Mouse (Mus musculus) forebrain, embryonic 14.5 days (tissue): ENCODE data around the gene Rtl5. TPM values are rescaled to one million over a fixed set of nuclear protein-coding genes. Genes with fewer than 3 reads are reported as not detected.
"Not testable (repeated sequence)": the region's sequence is repeated elsewhere in the genome, so short reads cannot be mapped to it uniquely, and the experiment has no call there.

Source experiments
- ATAC-seq: fragments of 200-750 bp; cut with Nextera tagmentation; 2 replicates; pipeline ENCODE4 v1.8.0; 2017; ENCODE audit warnings: mild to moderate bottlenecking, moderate library complexity
- DNase-seq: peaks from one replicate; pipeline ENCODE4 v3.0.0-alpha.2; 2015; ENCODE audit warnings: low spot score
- H3K27ac ChIP-seq: fragments of 300-500 bp; sonication (generic); 2 replicates; pipeline ENCODE4 v1.5.1; 2014; ENCODE audit warnings: low read depth, mild to moderate bottlenecking, control low read depth, low read length, moderate library complexity
- H3K27me3 ChIP-seq: fragments of 300-500 bp; sonication (generic); replicated peaks from 2 replicates; pipeline ENCODE4 v1.6.1; 2014; ENCODE audit warnings: low read length, control low read depth, mixed read lengths; ENCODE audit not compliant: control insufficient read depth, insufficient read depth
- H3K36me3 ChIP-seq: fragments of 300-500 bp; sonication (generic); 2 replicates; pipeline ENCODE4 v1.6.1; 2014; ENCODE audit warnings: low read length, control low read depth; ENCODE audit not compliant: control insufficient read depth, insufficient read depth
- H3K4me1 ChIP-seq: fragments of 300-500 bp; sonication (generic); 2 replicates; pipeline ENCODE4 v1.6.1; 2014; ENCODE audit warnings: antibody characterized with exemption, low read length, control low read depth; ENCODE audit not compliant: control insufficient read depth, insufficient read depth
- H3K4me2 ChIP-seq: fragments of 300-500 bp; sonication (generic); 2 replicates; pipeline ENCODE4 v1.6.1; 2014; ENCODE audit warnings: mild to moderate bottlenecking, control low read depth, low read length
- H3K4me3 ChIP-seq: fragments of 300-500 bp; sonication (generic); 2 replicates; pipeline ENCODE4 v1.5.1; 2014; ENCODE audit warnings: low read depth, low read length, control low read depth
- H3K9ac ChIP-seq: fragments of 300-500 bp; sonication (generic); 2 replicates; pipeline ENCODE4 v1.6.1; 2014; ENCODE audit warnings: mild to moderate bottlenecking, low read length, control low read depth, moderate library complexity
- H3K9me3 ChIP-seq: fragments of 300-500 bp; sonication (generic); replicated peaks from 2 replicates; pipeline ENCODE4 v1.6.1; 2016; ENCODE audit warnings: low read length, control low read depth, mixed read lengths; ENCODE audit not compliant: control insufficient read depth
- WGBS: fragments of 180-500 bp; shearing (Covaris S2); extraction: QIAGEN DNeasy Blood & Tissue Kit; methylation state at CpG from one replicate; pipeline ENCODE4 v1.1.7; 2014; 5-methylcytosine and 5-hydroxymethylcytosine counted together
- polyA plus RNA-seq: library from polyadenylated mRNA; unstranded; fragments of >200 nt; fragmentation: Nextera tagmentation; extraction: Ambion mirVana; gene quantifications from 2 replicates; pipeline ENCODE4 v1.2.1, GENCODE M21; 2014

Gene Rtl5
- polyA plus RNA-seq: 9.6 and 11.0 TPM in 2 replicates

GRCm38 (mm10) chrX:102070591-102071471 lies at the start of gene Rtl5:
Gene Rtl5, minus strand, starts transcription at chrX:102071304.
- peak within 1 kb of the TSS; percentile 58 for H3K4me2 ChIP-seq
- peak; percentile 95 for DNase-seq
- no peaks in the 10 kb centered on the region for H3K27me3 ChIP-seq
- H3K9me3 ChIP-seq: no peaks in the 10 kb centered on the region
- WGBS: 27% methylated on average over 61 of the region's 61 CpGs
- H3K9ac ChIP-seq: peak within 1 kb of the TSS; percentile 72
- ATAC-seq: peak; percentile 96
- H3K36me3 ChIP-seq: peaks cover 4% of the 10 kb centered on the region; the same call in 1 of the 2 replicates
- H3K4me1 ChIP-seq: peaks cover 5% of the 10 kb centered on the region; the same call in 1 of the 2 replicates
- H3K4me3 ChIP-seq: peak within 1 kb of the TSS; percentile 52
- H3K27ac ChIP-seq: peak within 1 kb of the TSS; percentile 77

GRCm38 (mm10) chrX:102119042-102119864 lies 48.1 kb upstream of the Rtl5 start, which contains the start of gene Pin4:
Gene Pin4, plus strand, starts transcription at chrX:102119447.
- H3K27ac ChIP-seq: peak within 1 kb of the TSS; percentile 74
- H3K36me3 ChIP-seq: peaks cover 11% of the 10 kb centered on the region; the same call in 1 of the 2 replicates
- ATAC-seq: peak; percentile 97
- peak within 1 kb of the TSS; percentile 57 for H3K4me2 ChIP-seq
- 25% methylated on average over 30 of the region's 30 CpGs for WGBS
- H3K4me1 ChIP-seq: no peaks in the 10 kb centered on the region
- peak; percentile 98 for DNase-seq
- H3K27me3 ChIP-seq: no peaks in the 10 kb centered on the region
- H3K9ac ChIP-seq: peak within 1 kb of the TSS; percentile 61
- H3K9me3 ChIP-seq: no peaks in the 10 kb centered on the region
- H3K4me3 ChIP-seq: peak within 1 kb of the TSS; percentile 54

GRCm38 (mm10) chrX:102115676-102116075 lies 44.6 kb upstream of the Rtl5 start:
- ATAC-seq: no peak
- Histone ChIP-seq H3K4me2 (no peak overlapping the region), H3K4me1 (no peaks in the 10 kb centered on the region), H3K27ac (peak overlapping the region; percentile 70), H3K36me3 (no peaks in the 10 kb centered on the region), H3K4me3 (no peak overlapping the region), H3K9me3 (no peaks in the 10 kb centered on the region), H3K27me3 (no peaks in the 10 kb centered on the region), H3K9ac (no peak overlapping the region)
- peak; percentile 52 for DNase-seq
- 52% methylated on average over 4 of the region's 4 CpGs for WGBS

- ATAC-seq, H3K36me3 ChIP-seq, H3K9me3 ChIP-seq, H3K9ac ChIP-seq, H3K4me2 ChIP-seq, H3K4me3 ChIP-seq, H3K4me1 ChIP-seq, H3K27me3 ChIP-seq, DNase-seq, H3K27ac ChIP-seq: not testable (repeated sequence)
- WGBS: 86% methylated on average over 5 of the region's 5 CpGs
These were observed 38.2 kb upstream of the Rtl5 start for GRCm38 (mm10) chrX:102109349-102109748.

- H3K27ac ChIP-seq, H3K4me2 ChIP-seq, H3K36me3 ChIP-seq, ATAC-seq, H3K4me3 ChIP-seq, H3K9ac ChIP-seq, H3K9me3 ChIP-seq, H3K4me1 ChIP-seq, H3K27me3 ChIP-seq, DNase-seq: not testable (repeated sequence)
- 64% methylated on average over 2 of the region's 2 CpGs for WGBS
These were observed 32.7 kb upstream of the Rtl5 start for GRCm38 (mm10) chrX:102103830-102104229.

- no peak overlapping the region for H3K4me2 ChIP-seq
- 63% methylated on average over 7 of the region's 7 CpGs for whole genome bisulfite sequencing
- no peak overlapping the region for H3K9ac ChIP-seq
- H3K27ac ChIP-seq: no peak overlapping the region
- no peaks in the 10 kb centered on the region for H3K36me3 ChIP-seq
- ATAC-seq (no peak), DNase-seq (no peak)
- no peaks in the 10 kb centered on the region for H3K4me1 ChIP-seq
- no peak overlapping the region for H3K4me3 ChIP-seq
- H3K27me3 ChIP-seq: no peaks in the 10 kb centered on the region
- H3K9me3 ChIP-seq: no peaks in the 10 kb centered on the region
These were observed 30.8 kb upstream of the Rtl5 start for GRCm38 (mm10) chrX:102101886-102102285.

- Histone ChIP-seq H3K27ac (no peak overlapping the region), H3K36me3 (no peaks in the 10 kb centered on the region), H3K4me1 (no peaks in the 10 kb centered on the region), H3K9ac (no peak overlapping the region), H3K4me3 (no peak overlapping the region), H3K4me2 (no peak overlapping the region), H3K9me3 (no peaks in the 10 kb centered on the region), H3K27me3 (no peaks in the 10 kb centered on the region)
- WGBS: 80% methylated on average over 7 of the region's 7 CpGs
- ATAC-seq: no peak
- no peak for DNase-seq
These were observed 23.3 kb upstream of the Rtl5 start for GRCm38 (mm10) chrX:102094381-102094904.

- 77% methylated on average over 3 of the region's 3 CpGs for WGBS
These were observed 19.5 kb upstream of the Rtl5 start for GRCm38 (mm10) chrX:102090605-102091004.

More at GRCm38 (mm10) chrX:102090605-102091004, 19.5 kb upstream of the Rtl5 start:
- DNase-seq: no peak
- ATAC-seq: no peak
- no peak overlapping the region for H3K4me3 ChIP-seq
- no peak overlapping the region for H3K9ac ChIP-seq
- no peak overlapping the region for H3K27ac ChIP-seq
- no peak overlapping the region for H3K4me2 ChIP-seq
- no peaks in the 10 kb centered on the region for H3K36me3 ChIP-seq
- no peaks in the 10 kb centered on the region for H3K9me3 ChIP-seq
- H3K27me3 ChIP-seq: no peaks in the 10 kb centered on the region
- no peaks in the 10 kb centered on the region for H3K4me1 ChIP-seq
